Mouse (Mus musculus) gastrocnemius, adult 18-20 months (tissue): ENCODE results near the gene Zg16. TPM values are rescaled to one million over a fixed set of nuclear protein-coding genes. Genes with fewer than 3 reads are reported as not detected.
A peak's percentile ranks its signal among the peaks of the same experiment; 100 is the strongest.
"Not testable (repeated sequence)": the region's sequence is repeated elsewhere in the genome, so short reads cannot be mapped to it uniquely, and the experiment has no call there.

Experiments used
- DNase-seq: peaks from one replicate; pipeline ENCODE4 v3.0.0; 2021; ENCODE audit warnings: low spot score
- long read RNA-seq, 2 experiments: library from polyadenylated mRNA; stranded (forward); transcript quantifications; one replicate each; pipeline ENCODE4 v2.0.0; 2021
- total RNA-seq, 2 experiments: library from RNA; stranded (reverse); gene quantifications; 2 replicates each; pipeline ENCODE4 v1.2.3; 2021

Zg16 gene
- not detected for total RNA-seq
- long read RNA-seq, experiment 1, result 0 reads
- long read RNA-seq, experiment 2, result 0 reads

- not testable (repeated sequence) for DNase-seq
Observed at GRCm38 (mm10) chr7:127087278-127088010, at the start of gene Zg16. Zg16 (minus strand) TSS chr7:127087328.

- DNase-seq, result no peak
Observed at GRCm38 (mm10) chr7:127136181-127137071, 49.3 kb upstream of the Zg16 start.

- no peak for DNase-seq
Observed at GRCm38 (mm10) chr7:127134821-127135447, 47.8 kb upstream of the Zg16 start.

GRCm38 (mm10) chr7:127133125-127133524, 46.0 kb upstream of the Zg16 start:
- no peak for DNase-seq

GRCm38 (mm10) chr7:127129638-127130037, 42.5 kb upstream of the Zg16 start:
- DNase-seq, result no peak

GRCm38 (mm10) chr7:127121911-127122270, 34.8 kb upstream of the Zg16 start, which contains the start of gene Qprt:
Qprt (minus strand) TSS chr7:127122226.
- DNase-seq, result no peak

GRCm38 (mm10) chr7:127121061-127121910, 34.2 kb upstream of the Zg16 start:
- peak; percentile 28 for DNase-seq

GRCm38 (mm10) chr7:127118671-127119445, 31.7 kb upstream of the Zg16 start:
- no peak for DNase-seq

- peak; percentile 38 for DNase-seq
Observed at GRCm38 (mm10) chr7:127117948-127118347, 30.8 kb upstream of the Zg16 start.

GRCm38 (mm10) chr7:127116331-127116935, 29.3 kb upstream of the Zg16 start:
- DNase-seq, result no peak

- no peak for DNase-seq
Observed at GRCm38 (mm10) chr7:127114920-127115319, 27.8 kb upstream of the Zg16 start.

- DNase-seq, result no peak
Observed at GRCm38 (mm10) chr7:127113614-127114259, 26.6 kb upstream of the Zg16 start.

- DNase-seq, result no peak
Observed at GRCm38 (mm10) chr7:127112921-127113597, 25.9 kb upstream of the Zg16 start.

- DNase-seq, result no peak
Observed at GRCm38 (mm10) chr7:127112251-127112841, 25.2 kb upstream of the Zg16 start.

- peak; percentile 40 for DNase-seq
Observed at GRCm38 (mm10) chr7:127111461-127111860, 24.3 kb upstream of the Zg16 start.

GRCm38 (mm10) chr7:127110239-127111007, 23.3 kb upstream of the Zg16 start:
- DNase-seq, result peak; percentile 65

- DNase-seq, result no peak
Observed at GRCm38 (mm10) chr7:127105551-127105950, 18.4 kb upstream of the Zg16 start.
